Mouse (Mus musculus) erythroblast, embryonic 14.5 days (primary cell): ENCODE measurements around the gene Gnas.

Experiments
- GATA1 ChIP-seq: IDR thresholded peaks from 2 replicates; pipeline ENCODE4 v1.6.1; 2012; ENCODE audit warnings: low read length, inconsistent platforms, mixed read lengths
- TAL1 ChIP-seq: IDR thresholded peaks from 3 replicates; pipeline ENCODE4 v1.6.1; 2012; ENCODE audit warnings: low read length, inconsistent platforms, mixed read lengths

GRCm38 (mm10) chr2:174311613-174312012, 27.5 kb downstream of the Gnas start:
- no peak for TF ChIP-seq GATA1
- TF ChIP-seq TAL1: no peak
